Mouse (Mus musculus): ENCODE results near the gene Pxdn. TPM values are rescaled to one million over a fixed set of nuclear protein-coding genes. Genes with fewer than 3 reads are reported as not detected.
A peak's percentile ranks its signal among the peaks of the same experiment; 100 is the strongest.

Pxdn gene
- polyA plus RNA-seq, 1 experiment from 2014 or later = 30.6 TPM

GRCm38 (mm10) chr12:29986241-29986640 lies 48.8 kb downstream of the Pxdn start:
- peaks cover 89% of the 10 kb centered on the region for H3K36me3 ChIP-seq (ENCODE audit: poor library complexity, severe bottlenecking)
- 95% methylated on average over 10 of the region's 10 CpGs for WGBS
- no peak overlapping the region for H3K9ac ChIP-seq

GRCm38 (mm10) chr12:29998895-29999294 lies 61.5 kb downstream of the Pxdn start:
- H3K27ac ChIP-seq = no peak overlapping the region
- H3K27me3 ChIP-seq = no peaks in the 10 kb centered on the region
- H3K4me1 ChIP-seq = peaks cover 7% of the 10 kb centered on the region
- no peak overlapping the region for H3K4me2 ChIP-seq
- 95% methylated on average over 5 of the region's 5 CpGs for WGBS
- H3K9me3 ChIP-seq (replicated peaks) = no peaks in the 10 kb centered on the region
- ATAC-seq = no peak
- no peak overlapping the region for H3K4me3 ChIP-seq
- H3K9ac ChIP-seq = no peak overlapping the region
- peaks cover 97% of the 10 kb centered on the region for H3K36me3 ChIP-seq (ENCODE audit: poor library complexity, severe bottlenecking)

More at GRCm38 (mm10) chr12:29986241-29986640, 48.8 kb downstream of the Pxdn start:
- Histone ChIP-seq H3K4me1 (no peaks in the 10 kb centered on the region), H3K9me3 (replicated peaks) (no peaks in the 10 kb centered on the region), H3K4me2 (no peak overlapping the region), H3K27ac (no peak overlapping the region), H3K27me3 (no peaks in the 10 kb centered on the region), H3K4me3 (no peak overlapping the region)
- no peak for ATAC-seq

DNA sequence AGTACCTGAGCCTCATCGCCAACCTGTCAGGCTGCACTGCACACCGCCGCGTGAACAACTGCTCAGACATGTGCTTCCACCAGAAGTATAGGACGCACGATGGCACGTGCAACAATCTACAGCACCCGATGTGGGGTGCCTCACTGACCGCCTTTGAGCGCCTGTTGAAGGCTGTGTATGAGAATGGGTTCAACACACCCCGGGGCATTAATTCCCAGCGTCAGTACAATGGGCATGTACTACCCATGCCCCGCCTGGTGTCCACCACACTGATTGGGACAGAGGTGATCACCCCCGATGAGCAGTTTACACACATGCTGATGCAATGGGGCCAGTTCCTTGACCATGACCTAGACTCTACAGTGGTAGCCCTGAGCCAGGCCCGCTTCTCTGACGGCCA lies 64.5 kb downstream of the Pxdn start:
- Histone ChIP-seq H3K4me3 (no peak overlapping the region), H3K4me2 (no peak overlapping the region), H3K4me1 (peaks cover 18% of the 10 kb centered on the region), H3K27me3 (no peaks in the 10 kb centered on the region), H3K9ac (no peak overlapping the region), H3K9me3 (replicated peaks) (no peaks in the 10 kb centered on the region), H3K36me3 (ENCODE audit: poor library complexity, severe bottlenecking) (peaks cover 93% of the 10 kb centered on the region), H3K27ac (no peak overlapping the region)
- ATAC-seq = no peak
- WGBS = 97% methylated on average over 16 of the region's 16 CpGs

DNA sequence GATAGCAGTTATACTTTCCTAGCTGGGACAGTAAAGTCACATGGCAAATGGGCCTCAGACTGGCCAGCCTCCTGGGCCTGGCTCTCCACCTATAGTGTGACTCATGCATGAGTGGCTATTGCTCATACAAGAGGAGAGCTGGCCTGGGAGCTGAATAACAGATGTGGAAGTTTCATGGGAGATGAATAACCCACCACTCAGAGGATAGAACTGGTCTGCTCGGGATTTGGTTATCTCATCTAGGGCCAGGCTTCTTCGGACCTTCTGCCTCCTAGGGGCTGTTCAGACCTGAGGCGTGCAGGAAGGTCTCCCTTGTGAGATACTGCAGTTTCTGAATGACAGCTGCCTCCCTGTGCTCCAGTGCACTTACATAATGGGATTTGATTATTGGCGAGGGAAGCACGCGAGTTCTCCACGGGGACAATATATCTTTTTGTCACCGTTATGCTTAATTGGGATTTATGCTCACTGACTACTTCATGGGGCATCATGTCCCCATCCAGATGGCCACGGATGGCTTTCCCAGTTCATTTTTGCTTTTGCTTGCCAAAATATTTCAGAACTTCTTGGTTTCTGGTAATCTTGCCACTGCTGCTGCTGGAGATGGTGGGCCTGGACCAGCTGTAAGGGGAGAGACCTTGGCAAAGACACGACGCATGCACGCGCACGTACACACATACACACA lies 66.4 kb downstream of the Pxdn start:
- Histone ChIP-seq H3K36me3 (ENCODE audit: poor library complexity, severe bottlenecking) (peaks cover 91% of the 10 kb centered on the region), H3K4me3 (no peak overlapping the region), H3K4me1 (peaks cover 18% of the 10 kb centered on the region), H3K4me2 (no peak overlapping the region), H3K27me3 (no peaks in the 10 kb centered on the region), H3K9me3 (replicated peaks) (no peaks in the 10 kb centered on the region), H3K27ac (peak overlapping the region; percentile 78), H3K9ac (no peak overlapping the region)
- 36% methylated on average over 14 of the region's 14 CpGs for WGBS
- ATAC-seq = peak; percentile 73

DNA sequence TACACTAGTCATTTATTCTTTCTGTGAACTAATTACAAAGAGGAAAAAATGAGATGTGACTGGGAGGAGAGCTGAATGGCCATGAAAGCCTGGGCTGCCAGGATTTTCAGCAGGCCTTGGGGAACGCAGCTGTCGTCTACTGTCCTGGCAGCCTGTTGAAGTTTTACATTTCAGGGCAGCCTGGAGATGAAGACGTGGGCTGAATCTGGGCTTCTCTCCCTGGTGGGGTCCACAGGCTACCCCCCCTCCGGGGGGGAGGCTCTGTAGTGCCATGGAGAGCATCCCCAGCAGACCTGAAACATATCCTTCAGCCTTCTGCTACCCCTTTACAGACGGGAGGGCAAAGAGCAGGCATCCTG lies 66.9 kb downstream of the Pxdn start:
- 57% methylated on average over 5 of the region's 5 CpGs for WGBS
- Histone ChIP-seq H3K4me1 (peaks cover 18% of the 10 kb centered on the region), H3K9ac (no peak overlapping the region), H3K36me3 (ENCODE audit: poor library complexity, severe bottlenecking) (peaks cover 91% of the 10 kb centered on the region), H3K9me3 (replicated peaks) (no peaks in the 10 kb centered on the region), H3K4me2 (no peak overlapping the region), H3K4me3 (no peak overlapping the region), H3K27ac (peak overlapping the region; percentile 78), H3K27me3 (no peaks in the 10 kb centered on the region)
- peak; percentile 58 for ATAC-seq

DNA sequence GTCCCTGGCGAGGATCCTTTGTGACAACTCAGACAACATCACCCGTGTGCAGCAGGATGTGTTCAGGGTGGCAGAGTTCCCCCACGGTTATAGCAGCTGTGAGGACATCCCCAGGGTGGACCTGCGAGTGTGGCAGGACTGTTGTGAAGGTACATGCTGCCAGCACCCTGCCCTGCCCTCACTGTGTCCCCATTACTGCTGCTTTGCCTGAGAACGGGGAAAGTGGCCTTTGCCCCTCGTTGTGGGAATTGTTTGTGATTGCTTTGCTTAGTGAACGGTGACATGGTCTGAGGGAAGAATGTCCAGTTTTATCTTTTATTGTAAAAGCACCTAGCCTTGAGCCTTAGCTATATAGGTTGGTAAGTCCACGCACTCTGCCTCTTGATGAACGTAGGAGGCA lies 69.2 kb downstream of the Pxdn start:
- no peak overlapping the region for H3K4me3 ChIP-seq
- no peak overlapping the region for H3K4me2 ChIP-seq
- no peak overlapping the region for H3K27ac ChIP-seq
- H3K4me1 ChIP-seq = peaks cover 18% of the 10 kb centered on the region
- H3K27me3 ChIP-seq = no peaks in the 10 kb centered on the region
- H3K9me3 ChIP-seq (replicated peaks) = no peaks in the 10 kb centered on the region
- H3K9ac ChIP-seq = no peak overlapping the region
- peaks cover 90% of the 10 kb centered on the region for H3K36me3 ChIP-seq (ENCODE audit: poor library complexity, severe bottlenecking)
- WGBS = 88% methylated on average over 9 of the region's 9 CpGs
- no peak for ATAC-seq

- H3K27ac ChIP-seq = no peak overlapping the region
- no peak for ATAC-seq
- WGBS = 90% methylated on average over 5 of the region's 5 CpGs
Observed at GRCm38 (mm10) chr12:30008741-30009140, 71.3 kb downstream of the Pxdn start.

DNA sequence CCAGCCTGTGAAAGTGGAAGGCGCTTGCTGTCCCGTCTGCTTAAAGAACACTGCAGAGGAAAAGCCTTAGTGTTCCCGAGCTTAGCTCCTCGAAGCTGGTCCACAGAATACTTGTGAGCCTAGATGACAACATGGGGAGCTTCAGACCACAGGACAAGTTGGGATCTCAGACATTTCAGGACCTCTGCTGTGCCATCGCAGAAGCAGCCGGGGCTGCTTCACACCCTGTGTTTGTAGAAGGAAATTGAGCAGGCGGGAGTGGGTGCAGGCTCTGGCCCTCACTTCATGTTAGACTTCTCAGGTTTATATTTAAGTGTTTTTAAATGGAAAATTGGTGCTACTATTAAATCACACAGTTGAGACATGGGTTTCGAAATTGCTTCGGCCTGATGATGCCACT lies 78.1 kb downstream of the Pxdn start:
- no peaks in the 10 kb centered on the region for H3K27me3 ChIP-seq
- H3K9ac ChIP-seq = no peak overlapping the region
- no peak overlapping the region for H3K4me2 ChIP-seq
- no peak overlapping the region for H3K4me3 ChIP-seq
- no peak overlapping the region for H3K27ac ChIP-seq
- WGBS = 87% methylated on average over 9 of the region's 9 CpGs
- no peaks in the 10 kb centered on the region for H3K9me3 ChIP-seq (replicated peaks)
- H3K4me1 ChIP-seq = peaks cover 4% of the 10 kb centered on the region
- no peak for ATAC-seq
- peaks cover 91% of the 10 kb centered on the region for H3K36me3 ChIP-seq (ENCODE audit: poor library complexity, severe bottlenecking)

More at GRCm38 (mm10) chr12:30008741-30009140, 71.3 kb downstream of the Pxdn start:
- peaks cover 90% of the 10 kb centered on the region for H3K36me3 ChIP-seq (ENCODE audit: poor library complexity, severe bottlenecking)
- no peak overlapping the region for H3K4me3 ChIP-seq
- H3K4me2 ChIP-seq = no peak overlapping the region
- H3K9ac ChIP-seq = no peak overlapping the region
- H3K9me3 ChIP-seq (replicated peaks) = no peaks in the 10 kb centered on the region
- peaks cover 13% of the 10 kb centered on the region for H3K4me1 ChIP-seq
- H3K27me3 ChIP-seq = no peaks in the 10 kb centered on the region

DNA sequence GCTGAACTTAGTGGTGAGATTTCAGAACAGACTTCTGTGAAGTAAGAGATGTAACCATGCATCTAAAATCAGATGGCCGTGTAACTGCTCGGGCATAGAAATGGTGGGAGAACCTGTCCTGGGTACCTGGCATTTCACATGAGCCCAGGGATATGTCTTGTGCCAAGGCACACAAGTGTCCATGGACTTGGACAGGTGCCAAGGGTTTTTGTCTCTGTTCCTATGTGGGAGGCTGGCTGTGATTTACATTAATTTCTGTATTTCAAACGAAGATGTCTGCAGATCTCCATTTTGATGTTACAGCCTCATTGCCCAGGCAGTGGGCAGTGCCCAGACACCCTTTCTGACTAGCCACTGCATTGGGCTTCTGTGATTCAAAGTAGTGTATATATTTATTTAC lies 79.7 kb downstream of the Pxdn start:
- no peak for ATAC-seq
- Histone ChIP-seq H3K4me2 (no peak overlapping the region), H3K36me3 (ENCODE audit: poor library complexity, severe bottlenecking) (peaks cover 85% of the 10 kb centered on the region), H3K4me1 (peaks cover 4% of the 10 kb centered on the region), H3K9me3 (replicated peaks) (no peaks in the 10 kb centered on the region), H3K27ac (no peak overlapping the region), H3K27me3 (no peaks in the 10 kb centered on the region), H3K9ac (no peak overlapping the region), H3K4me3 (no peak overlapping the region)
- 78% methylated on average over 3 of the region's 3 CpGs for WGBS

DNA sequence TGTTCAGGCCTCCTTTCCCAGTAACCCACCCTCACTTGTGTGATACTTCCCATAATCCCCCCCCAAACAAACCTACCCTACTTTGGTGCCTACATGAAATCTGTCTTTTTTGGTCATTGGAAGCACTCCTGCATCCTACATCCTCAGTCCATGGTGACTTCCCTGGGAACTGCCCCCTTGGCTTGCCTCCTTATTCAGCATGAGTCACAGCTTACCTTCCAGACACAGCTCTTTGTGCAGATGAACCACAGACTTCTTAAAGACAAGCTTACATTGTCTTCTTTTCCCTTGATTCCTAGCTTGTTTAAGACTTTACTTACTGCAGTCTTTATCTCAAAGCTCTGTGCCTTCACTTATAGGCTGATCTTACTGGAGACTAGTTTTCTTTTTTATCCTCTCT lies 83.0 kb downstream of the Pxdn start:
- Histone ChIP-seq H3K4me3 (no peak overlapping the region), H3K27me3 (no peaks in the 10 kb centered on the region), H3K9ac (no peak overlapping the region), H3K27ac (no peak overlapping the region), H3K4me2 (no peak overlapping the region), H3K9me3 (replicated peaks) (no peaks in the 10 kb centered on the region), H3K4me1 (peaks cover 4% of the 10 kb centered on the region), H3K36me3 (ENCODE audit: poor library complexity, severe bottlenecking) (peaks cover 58% of the 10 kb centered on the region)
- ATAC-seq = no peak

GRCm38 (mm10) chr12:30023491-30023890 lies 86.1 kb downstream of the Pxdn start:
- Histone ChIP-seq H3K27ac (no peak overlapping the region), H3K9me3 (replicated peaks) (no peaks in the 10 kb centered on the region), H3K36me3 (ENCODE audit: poor library complexity, severe bottlenecking) (peaks cover 29% of the 10 kb centered on the region), H3K27me3 (no peaks in the 10 kb centered on the region), H3K4me3 (no peak overlapping the region), H3K4me2 (no peak overlapping the region), H3K4me1 (no peaks in the 10 kb centered on the region), H3K9ac (no peak overlapping the region)
- no peak for ATAC-seq
- WGBS = 30% methylated on average over 3 of the region's 3 CpGs

DNA sequence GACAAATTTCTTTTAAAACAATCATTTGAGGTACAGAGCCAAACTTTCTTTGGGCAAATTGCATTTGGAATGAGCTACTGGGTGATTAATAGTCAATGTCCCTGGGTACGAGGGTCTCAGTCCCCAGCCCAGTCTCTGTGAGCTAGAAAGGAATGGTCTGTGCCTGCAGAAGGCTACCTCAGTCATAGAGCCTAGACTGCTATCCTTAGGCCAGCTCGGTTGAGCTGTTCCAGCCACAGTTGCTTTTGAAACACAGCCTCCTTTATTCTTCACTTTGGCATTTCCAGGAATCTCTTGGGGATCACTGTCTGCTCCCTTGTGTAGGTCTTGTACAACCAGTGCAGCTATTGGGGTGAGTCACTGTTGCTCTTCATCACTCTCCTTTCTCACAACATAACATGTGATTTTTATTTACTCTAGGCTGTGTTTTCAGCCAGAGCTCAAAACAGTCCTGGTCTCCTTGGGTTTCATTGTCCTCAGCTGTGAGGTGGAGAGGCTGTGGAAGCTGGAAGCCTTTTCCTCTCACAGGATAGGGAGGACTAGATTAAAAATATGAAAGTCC lies 86.9 kb downstream of the Pxdn start:
- ATAC-seq = no peak
- Histone ChIP-seq H3K4me1 (no peaks in the 10 kb centered on the region), H3K4me3 (no peak overlapping the region), H3K27me3 (no peaks in the 10 kb centered on the region), H3K27ac (no peak overlapping the region), H3K36me3 (ENCODE audit: poor library complexity, severe bottlenecking) (peaks cover 21% of the 10 kb centered on the region), H3K9me3 (replicated peaks) (no peaks in the 10 kb centered on the region), H3K9ac (no peak overlapping the region), H3K4me2 (no peak overlapping the region)
- 69% methylated on average over 2 of the region's 2 CpGs for WGBS

All from forebrain, embryonic 13.5 days (tissue).